Mouse (Mus musculus) stomach, postnatal 0 days (tissue): ENCODE measurements at regions not wholly inside any gene's neighbourhood (a gene's known extent, or its start where the extent isn't known, plus 50 kb on each side); places are given as distances from the start of the nearest gene placed in this dataset.

Experiments used
- CTCF ChIP-seq: IDR thresholded peaks from 2 replicates; pipeline ENCODE4 v1.5.1; 2016; ENCODE audit warnings: antibody characterized with exemption, low read depth, mild to moderate bottlenecking, moderate library complexity
- EP300 ChIP-seq: optimal IDR thresholded peaks from 2 replicates; pipeline ENCODE3; 2016; ENCODE audit warnings: antibody characterized with exemption

- TF ChIP-seq CTCF (no peak), EP300 (no peak)
Observed at GRCm38 (mm10) chr6:55581106-55581505, 100.0 kb downstream of the Neurod6 start.
